Mouse (Mus musculus) Muller cell, postnatal 12 days (primary cell): ENCODE data around the gene Iapp.
A peak's percentile ranks its signal among the peaks of the same experiment; 100 is the strongest.
"Not testable (repeated sequence)": the region's sequence is repeated elsewhere in the genome, so short reads cannot be mapped to it uniquely, and the experiment has no call there.

Experiments used
- DNase-seq: peaks from one replicate; pipeline ENCODE4 v3.0.0-alpha.2; 2015; ENCODE audit errors: inconsistent ontology term

Iapp gene

GRCm38 (mm10) chr6:142298098-142298497 is at the start of gene Iapp:
Gene Iapp, plus strand, starts transcription at chr6:142298423.
- no peak for DNase-seq

GRCm38 (mm10) chr6:142250738-142251307 is 47.4 kb upstream of the Iapp start:
- DNase-seq: not testable (repeated sequence)

- DNase-seq: peak; percentile 91
Observed at GRCm38 (mm10) chr6:142275721-142276442, 22.3 kb upstream of the Iapp start.

GRCm38 (mm10) chr6:142289413-142290118 is 8.7 kb upstream of the Iapp start:
- peak; percentile 89 for DNase-seq

- no peak for DNase-seq
Observed at GRCm38 (mm10) chr6:142305076-142305475, 6.9 kb downstream of the Iapp start.

GRCm38 (mm10) chr6:142314285-142314684 is 16.1 kb downstream of the Iapp start:
- no peak for DNase-seq

GRCm38 (mm10) chr6:142317106-142317505 is 18.9 kb downstream of the Iapp start:
- DNase-seq: no peak

- DNase-seq: no peak
Observed at GRCm38 (mm10) chr6:142322881-142323280, 24.7 kb downstream of the Iapp start, which contains the start of gene Slco1a5. Gene Slco1a5, minus strand, starts transcription at chr6:142322981.

- no peak for DNase-seq
Observed at GRCm38 (mm10) chr6:142326598-142326997, 28.4 kb downstream of the Iapp start.

- DNase-seq: no peak
Observed at GRCm38 (mm10) chr6:142329201-142329600, 31.0 kb downstream of the Iapp start.

- peak; percentile 94 for DNase-seq
Observed at GRCm38 (mm10) chr6:142338961-142339360, 40.7 kb downstream of the Iapp start.

GRCm38 (mm10) chr6:142339576-142339975 is 41.4 kb downstream of the Iapp start:
- peak; percentile 68 for DNase-seq

- peak; percentile 24 for DNase-seq
Observed at GRCm38 (mm10) chr6:142343561-142343960, 45.3 kb downstream of the Iapp start.

- DNase-seq: peak; percentile 95
Observed at GRCm38 (mm10) chr6:142345440-142346038, 47.3 kb downstream of the Iapp start, which contains the start of gene Pyroxd1. Gene Pyroxd1, plus strand, starts transcription at chr6:142345654.

GRCm38 (mm10) chr6:142346181-142347110 is 48.2 kb downstream of the Iapp start:
- DNase-seq: peak; percentile 63

GRCm38 (mm10) chr6:142347431-142348385 is 49.5 kb downstream of the Iapp start:
- DNase-seq: no peak

- DNase-seq: not testable (repeated sequence)
Observed at GRCm38 (mm10) chr6:142352099-142352498, 53.9 kb downstream of the Iapp start.
